Mouse (Mus musculus): Measurements from ENCODE around the gene Piwil4.

The Piwil4 gene

GRCm38 (mm10) chr9:14740151-14740924, at the start of gene Piwil4:
Piwil4 (minus strand) TSS chr9:14740733.
- DNase-seq, result no peak

GRCm38 (mm10) chr9:14787356-14787755, 46.8 kb upstream of the Piwil4 start:
- no peak for DNase-seq

GRCm38 (mm10) chr9:14784039-14785002, 43.8 kb upstream of the Piwil4 start, which contains the start of the genes Mre11a and Ankrd49:
Mre11a (plus strand) TSS chr9:14784654.
Ankrd49 (minus strand) TSS chr9:14784856.
- peak; percentile 80 for DNase-seq

- DNase-seq, result no peak
Observed at GRCm38 (mm10) chr9:14778341-14778740, 37.8 kb upstream of the Piwil4 start.

GRCm38 (mm10) chr9:14773813-14774212, 33.3 kb upstream of the Piwil4 start:
- DNase-seq, result no peak

- DNase-seq, result no peak
Observed at GRCm38 (mm10) chr9:14772074-14772473, 31.5 kb upstream of the Piwil4 start.

GRCm38 (mm10) chr9:14770803-14771471, 30.4 kb upstream of the Piwil4 start, which contains the start of gene 1700012B09Rik:
1700012B09Rik (minus strand) TSS chr9:14771030.
- no peak for DNase-seq

GRCm38 (mm10) chr9:14769811-14770210, 29.3 kb upstream of the Piwil4 start:
- DNase-seq, result no peak

- DNase-seq, result peak; percentile 74
Observed at GRCm38 (mm10) chr9:14764765-14765164, 24.2 kb upstream of the Piwil4 start.

- DNase-seq, result no peak
Observed at GRCm38 (mm10) chr9:14759261-14759660, 18.7 kb upstream of the Piwil4 start.

GRCm38 (mm10) chr9:14758590-14758989, 18.1 kb upstream of the Piwil4 start:
- DNase-seq, result no peak

- no peak for DNase-seq
Observed at GRCm38 (mm10) chr9:14754469-14754868, 13.9 kb upstream of the Piwil4 start.

GRCm38 (mm10) chr9:14753947-14754346, 13.4 kb upstream of the Piwil4 start:
- DNase-seq, result no peak

GRCm38 (mm10) chr9:14752001-14752522, 11.5 kb upstream of the Piwil4 start, which contains the start of gene Fut4:
Fut4 (minus strand) TSS chr9:14752393.
- DNase-seq, result peak; percentile 30

- DNase-seq, result peak; percentile 40
Observed at GRCm38 (mm10) chr9:14751503-14752000, 11.0 kb upstream of the Piwil4 start.

- DNase-seq, result no peak
Observed at GRCm38 (mm10) chr9:14750901-14751502, 10.5 kb upstream of the Piwil4 start.

- no peak for DNase-seq
Observed at GRCm38 (mm10) chr9:14739498-14740150, 909 bp downstream of the Piwil4 start.

- DNase-seq, result no peak
Observed at GRCm38 (mm10) chr9:14730941-14731541, 9.5 kb downstream of the Piwil4 start.

- DNase-seq, result no peak
Observed at GRCm38 (mm10) chr9:14728365-14728764, 12.2 kb downstream of the Piwil4 start.

GRCm38 (mm10) chr9:14726629-14727028, 13.9 kb downstream of the Piwil4 start:
- DNase-seq, result no peak

GRCm38 (mm10) chr9:14726005-14726404, 14.5 kb downstream of the Piwil4 start:
- no peak for DNase-seq
